30 mouse cellular contexts compared by ENCODE assay signal in genomic region chr7:34292633-34293032, GRCm38 (mm10). TPM values are rescaled to one million over a fixed set of nuclear protein-coding genes. Genes with fewer than 3 reads are reported as not detected.
DNase-seq lines count a peak whose midpoint lies in the region; ATAC-seq lines count a peak whose summit lies in the region.
"Had no signal": no experiment of that assay in that cellular context is flagged by ENCODE, and none has a peak within 500 bp of the region (broad histone marks: within the 10 kb centered on the region; RNA-seq: fewer than 3 reads in every experiment).

No protein-coding gene starts in this region.

- H3K9ac ChIP-seq in lung, embryonic 16.5 days (ENCODE audit: low read length), result no peak overlapping the region
- H3K9ac ChIP-seq: embryonic facial prominence, embryonic 12.5 days; embryonic facial prominence, embryonic 15.5 days; forebrain, postnatal 0 days; hindbrain, embryonic 13.5 days; intestine, embryonic 15.5 days had no signal

- no peak overlapping the region for H3K4me2 ChIP-seq in lung, embryonic 16.5 days (ENCODE audit: low read depth, low read length)
- H3K4me2 ChIP-seq: embryonic facial prominence, embryonic 12.5 days; embryonic facial prominence, embryonic 15.5 days; heart, embryonic 11.5 days; hindbrain, embryonic 13.5 days; intestine, embryonic 15.5 days had no signal

- no peak overlapping the region for H3K4me3 ChIP-seq in lung, embryonic 16.5 days (ENCODE audit: low read length)
- H3K4me3 ChIP-seq: embryonic facial prominence, embryonic 12.5 days; embryonic facial prominence, embryonic 15.5 days; hindbrain, embryonic 10.5 days; hindbrain, embryonic 13.5 days; intestine, embryonic 15.5 days had no signal

- intact Hi-C loops in heart, postnatal 14 days (cut with DNase I), result no loop called here

- no peaks in the 10 kb centered on the region for H3K9me3 ChIP-seq in lung, embryonic 16.5 days (ENCODE audit: control insufficient read depth, low read length)
- H3K9me3 ChIP-seq: embryonic facial prominence, embryonic 12.5 days; embryonic facial prominence, embryonic 15.5 days; hindbrain, embryonic 10.5 days; hindbrain, embryonic 13.5 days; intestine, embryonic 15.5 days had no signal

- H3K27ac ChIP-seq in lung, embryonic 16.5 days (ENCODE audit: low read length), result 0 out of 2 replicates have a peak overlapping the region, but pooled peaks have one; percentile 36
- H3K27ac ChIP-seq: embryonic facial prominence, embryonic 12.5 days; embryonic facial prominence, embryonic 15.5 days; hindbrain, embryonic 10.5 days; hindbrain, embryonic 13.5 days; intestine, embryonic 15.5 days had no signal

- no peaks in the 10 kb centered on the region for H3K27me3 ChIP-seq in lung, embryonic 16.5 days (ENCODE audit: control insufficient read depth, insufficient read depth, low read depth, low read length)
- H3K27me3 ChIP-seq: embryonic facial prominence, embryonic 12.5 days; embryonic facial prominence, embryonic 15.5 days; hindbrain, embryonic 13.5 days; intestine, embryonic 15.5 days had no signal

- peak; percentile 28 for DNase-seq in adrenal gland, adult 2 months
- DNase-seq in adrenal gland, postnatal 4 days (ENCODE audit: low spot score in 2 of 2), result no peak
- peak; percentile 77 for DNase-seq in heart, adult 11 months
- no peak for DNase-seq in heart, postnatal 14 days
- no peak for DNase-seq in lung, adult 18-20 months
- DNase-seq: adrenal gland, postnatal 10 days; cerebellum, adult 11 months; cerebellum, adult 2 months; cerebellum, adult 9-11 months; cerebellum, postnatal 25 days; forebrain, postnatal 0 days; gastrocnemius, postnatal 25 days; heart, postnatal 36 days had no signal

- no peaks in the 10 kb centered on the region; the same call in 1 of the 2 replicates for H3K36me3 ChIP-seq in lung, embryonic 16.5 days (ENCODE audit: control insufficient read depth, insufficient read depth, low read length)
- H3K36me3 ChIP-seq: embryonic facial prominence, embryonic 12.5 days; embryonic facial prominence, embryonic 15.5 days; hindbrain, embryonic 10.5 days; hindbrain, embryonic 13.5 days; intestine, embryonic 15.5 days had no signal

- no peaks in the 10 kb centered on the region for H3K4me1 ChIP-seq in lung, embryonic 16.5 days (replicated peaks; ENCODE audit: control insufficient read depth, insufficient read depth, low read length)
- H3K4me1 ChIP-seq: embryonic facial prominence, embryonic 12.5 days; embryonic facial prominence, embryonic 15.5 days; hindbrain, embryonic 10.5 days; hindbrain, embryonic 13.5 days; intestine, embryonic 15.5 days had no signal

- ATAC-seq in lung, embryonic 16.5 days (ENCODE audit: low read depth), result peak; percentile 41; the same call in 1 of the 2 replicates
- ATAC-seq: activated CD4-positive, CD25-positive, alpha-beta regulatory T cell, adult 4 months; forebrain, embryonic 14.5 days; forebrain, postnatal 0 days; hindbrain, embryonic 16.5 days; intestine, embryonic 15.5 days had no signal

- 70% methylated on average over 2 of the region's 2 CpGs for WGBS in lung, embryonic 16.5 days

RNA-seq across cellular contexts. Expression of gene 4931406P16Rik, which starts 20.7 kb away (rescaled TPM):
- 10 to 100 TPM; 57.9 to 68.4 TPM for total RNA-seq in adrenal gland, adult 2 months (2021)
- 40.3 and 44.5 TPM in 2 replicates for polyA plus RNA-seq in adrenal gland, adult 2 months (2012; rRNA removed)
- total RNA-seq in adrenal gland, postnatal 4 days (2021), result 10 to 100 TPM; 89.3 to 90.7 TPM
- total RNA-seq in heart, postnatal 14 days (2021), result 10 to 100 TPM; 71.5 to 80.6 TPM
- 57.6 and 63.8 TPM in 2 replicates for polyA plus RNA-seq in lung, embryonic 16.5 days (2015; fragmentation: Nextera tagmentation; extraction: Ambion mirVana)

RNA-seq across cellular contexts. Expression of gene Gm6096, which starts 41.8 kb away (rescaled TPM):
- not detected for total RNA-seq in adrenal gland, adult 2 months (2021)
- not detected in 2 replicates for polyA plus RNA-seq in adrenal gland, adult 2 months (2012; rRNA removed)
- not detected for total RNA-seq in adrenal gland, postnatal 4 days (2021)
- total RNA-seq in heart, postnatal 14 days (2021), result not detected
- not detected in 2 replicates for polyA plus RNA-seq in lung, embryonic 16.5 days (2015; fragmentation: Nextera tagmentation; extraction: Ambion mirVana)
- total RNA-seq: adrenal gland, postnatal 10 days; common myeloid progenitor, adult 5-6 weeks; ES-E14; forebrain, postnatal 0 days; gastrocnemius, adult 8-10 months; gastrocnemius, postnatal 25 days; granulocyte monocyte progenitor cell, adult 5-6 weeks; heart, adult 8-10 months; heart, postnatal 36 days had no signal
- polyA plus RNA-seq: activated CD4-positive, CD25-positive, alpha-beta regulatory T cell, adult 4 months; cerebellum, adult 2 months; embryonic facial prominence, embryonic 12.5 days; embryonic facial prominence, embryonic 15.5 days; forebrain, embryonic 14.5 days; forebrain, postnatal 0 days; frontal cortex, adult 2 months; heart, postnatal 0 days; hindbrain, embryonic 10.5 days; hindbrain, embryonic 13.5 days; intestine, embryonic 15.5 days had no signal

Comparison
In these comparisons a context has a peak if more than half of its experiments do, and no peak if none do; other contexts are left out.
1. DNase-seq: peak in adrenal gland, adult 2 months (single experiment) and heart, adult 11 months (single experiment); none in adrenal gland, postnatal 4 days (0 of 2), heart, postnatal 14 days (0 of 2) and lung, adult 18-20 months (0 of 2).